Mouse (Mus musculus) liver, postnatal 0 days (tissue): ENCODE measurements around the gene Dnpep. TPM values are rescaled to one million over a fixed set of nuclear protein-coding genes. Genes with fewer than 3 reads are reported as not detected.

Experiments used
- ATAC-seq: fragments of 200-750 bp; cut with Nextera tagmentation; 2 replicates; pipeline ENCODE4 v1.8.0; 2017; ENCODE audit warnings: mild to moderate bottlenecking, moderate library complexity
- DNase-seq: peaks from one replicate; pipeline ENCODE4 v3.0.0-alpha.2; 2016
- H3K27ac ChIP-seq: fragments of 300-500 bp; sonication (generic); 2 replicates; pipeline ENCODE4 v1.5.1; 2014; ENCODE audit warnings: antibody characterized with exemption, moderate library complexity, mild to moderate bottlenecking, low read depth
- H3K27me3 ChIP-seq: fragments of 300-500 bp; sonication (generic); 2 replicates; pipeline ENCODE4 v1.6.1; 2014; ENCODE audit warnings: low read length, control low read depth, mixed read lengths; ENCODE audit not compliant: insufficient read depth
- H3K36me3 ChIP-seq: fragments of 300-500 bp; sonication (generic); replicated peaks from 2 replicates; pipeline ENCODE4 v1.6.1; 2014; ENCODE audit warnings: mild to moderate bottlenecking, control low read depth, low read length, moderate library complexity, mixed read lengths; ENCODE audit not compliant: insufficient read depth
- H3K4me1 ChIP-seq: fragments of 300-500 bp; sonication (generic); 2 replicates; pipeline ENCODE4 v1.6.1; 2014; ENCODE audit warnings: antibody characterized with exemption, mild to moderate bottlenecking, control low read depth; ENCODE audit not compliant: insufficient read depth
- H3K4me2 ChIP-seq: fragments of 300-500 bp; sonication (generic); 2 replicates; pipeline ENCODE4 v1.6.1; 2014; ENCODE audit warnings: low read depth, mild to moderate bottlenecking, low read length, moderate library complexity, mixed read lengths
- H3K4me3 ChIP-seq: fragments of 300-500 bp; sonication (generic); 2 replicates; pipeline ENCODE4 v1.5.1; 2014; ENCODE audit warnings: low read depth, low read length
- H3K9ac ChIP-seq: fragments of 300-500 bp; sonication (generic); replicated peaks from 2 replicates; pipeline ENCODE4 v1.6.1; 2014; ENCODE audit warnings: mild to moderate bottlenecking, moderate library complexity
- H3K9me3 ChIP-seq: fragments of 300-500 bp; sonication (generic); 2 replicates; pipeline ENCODE4 v1.6.1; 2016; ENCODE audit warnings: mild to moderate bottlenecking, control low read depth, low read length, mixed read lengths
- CTCF ChIP-seq: sonication (generic); IDR thresholded peaks from 2 replicates; pipeline ENCODE4 v1.5.1; 2016; ENCODE audit warnings: antibody characterized with exemption, low read depth
- EP300 ChIP-seq: IDR thresholded peaks from 2 replicates; pipeline ENCODE4 v1.6.1; 2016; ENCODE audit warnings: antibody characterized with exemption, low read depth, mild to moderate bottlenecking
- WGBS: fragments of 180-500 bp; shearing (Covaris S2); extraction: QIAGEN DNeasy Blood & Tissue Kit; methylation state at CpG from one replicate; pipeline ENCODE4 v1.1.7; 2014; ENCODE audit not compliant: insufficient replicate concordance; 5-methylcytosine and 5-hydroxymethylcytosine counted together
- polyA plus RNA-seq: library from polyadenylated mRNA; unstranded; fragments of >200 nt; fragmentation: Nextera tagmentation; extraction: Ambion mirVana; gene quantifications from 2 replicates; pipeline ENCODE4 v1.2.1, GENCODE M21; 2015

The Dnpep gene
- polyA plus RNA-seq, 1 experiment from 2014 or later: 50.5 TPM

DNA sequence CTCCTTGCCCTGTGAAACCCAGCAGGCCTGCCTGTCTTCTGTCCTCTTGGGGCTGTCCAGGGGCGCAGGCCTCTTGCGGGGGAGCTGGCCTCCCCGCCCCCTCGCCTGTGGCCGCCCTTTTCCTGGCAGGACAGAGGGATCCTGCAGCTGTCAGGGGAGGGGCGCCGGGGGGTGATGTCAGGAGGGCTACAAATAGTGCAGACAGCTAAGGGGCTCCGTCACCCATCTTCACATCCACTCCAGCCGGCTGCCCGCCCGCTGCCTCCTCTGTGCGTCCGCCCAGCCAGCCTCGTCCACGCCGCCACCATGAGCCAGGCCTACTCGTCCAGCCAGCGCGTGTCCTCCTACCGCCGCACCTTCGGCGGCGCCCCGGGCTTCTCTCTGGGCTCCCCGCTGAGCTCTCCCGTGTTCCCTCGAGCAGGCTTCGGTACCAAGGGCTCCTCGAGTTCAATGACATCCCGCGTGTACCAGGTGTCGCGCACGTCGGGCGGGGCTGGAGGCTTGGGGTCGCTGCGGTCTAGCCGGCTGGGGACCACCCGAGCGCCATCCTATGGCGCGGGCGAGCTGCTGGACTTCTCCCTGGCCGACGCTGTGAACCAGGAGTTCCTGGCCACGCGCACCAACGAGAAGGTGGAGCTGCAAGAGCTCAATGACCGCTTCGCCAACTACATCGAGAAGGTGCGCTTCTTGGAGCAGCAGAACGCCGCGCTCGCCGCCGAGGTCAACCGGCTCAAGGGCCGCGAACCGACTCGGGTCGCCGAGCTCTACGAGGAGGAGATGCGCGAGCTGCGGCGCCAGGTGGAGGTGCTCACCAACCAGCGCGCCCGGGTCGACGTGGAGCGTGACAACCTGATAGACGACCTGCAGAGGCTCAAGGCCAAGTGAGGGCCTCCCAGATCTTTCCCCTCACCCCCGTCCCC, 42.6 kb upstream of the Dnpep start, which contains the start of gene Des:
Gene Des, plus strand, starts transcription at position 218 of the 920 bp plus-strand sequence.
- WGBS: 4% methylated on average over 77 of the region's 80 CpGs
- H3K4me3 ChIP-seq: peak within 1 kb of the TSS; percentile 33
- peak within 1 kb of the TSS; percentile 55 for H3K9ac ChIP-seq
- 0 out of 2 replicates have a peak, but pooled peaks cover 3% of the 10 kb centered on the region for H3K4me1 ChIP-seq
- H3K27ac ChIP-seq: no peak within 1 kb of the TSS
- no peaks in the 10 kb centered on the region for H3K9me3 ChIP-seq
- no peak for TF ChIP-seq CTCF
- no peak for TF ChIP-seq EP300
- no peaks in the 10 kb centered on the region for H3K36me3 ChIP-seq
- ATAC-seq (peak; percentile 35; the same call in 1 of the 2 replicates), DNase-seq (no peak)
- peak within 1 kb of the TSS; percentile 58 for H3K4me2 ChIP-seq
- peaks cover 24% of the 10 kb centered on the region for H3K27me3 ChIP-seq

- TF ChIP-seq CTCF: no peak
- no peak for TF ChIP-seq EP300
- Histone ChIP-seq H3K9me3 (no peaks in the 10 kb centered on the region), H3K4me1 (0 out of 2 replicates have a peak, but pooled peaks cover 3% of the 10 kb centered on the region), H3K4me3 (no peak overlapping the region), H3K27ac (no peak overlapping the region), H3K4me2 (no peak overlapping the region), H3K9ac (no peak overlapping the region), H3K36me3 (no peaks in the 10 kb centered on the region), H3K27me3 (peaks cover 24% of the 10 kb centered on the region)
- no peak for DNase-seq
- 69% methylated on average over 13 of the region's 13 CpGs for WGBS
- no peak for ATAC-seq
These were observed 41.6 kb upstream of the Dnpep start for GRCm38 (mm10) chr1:75359346-75359745.

GRCm38 (mm10) chr1:75358009-75358408, 40.2 kb upstream of the Dnpep start:
- Histone ChIP-seq H3K9me3 (no peaks in the 10 kb centered on the region), H3K36me3 (no peaks in the 10 kb centered on the region), H3K4me3 (no peak overlapping the region), H3K4me2 (no peak overlapping the region), H3K4me1 (0 out of 2 replicates have a peak, but pooled peaks cover 3% of the 10 kb centered on the region), H3K27ac (no peak overlapping the region), H3K27me3 (peaks cover 24% of the 10 kb centered on the region), H3K9ac (no peak overlapping the region)
- TF ChIP-seq EP300: no peak
- no peak for TF ChIP-seq CTCF
- DNase-seq (no peak), ATAC-seq (no peak)
- WGBS: 74% methylated on average over 4 of the region's 4 CpGs

GRCm38 (mm10) chr1:75357261-75357660, 39.5 kb upstream of the Dnpep start:
- Histone ChIP-seq H3K9ac (no peak overlapping the region), H3K27ac (no peak overlapping the region), H3K4me2 (no peak overlapping the region), H3K36me3 (no peaks in the 10 kb centered on the region), H3K27me3 (peaks cover 24% of the 10 kb centered on the region), H3K4me1 (0 out of 2 replicates have a peak, but pooled peaks cover 3% of the 10 kb centered on the region), H3K4me3 (no peak overlapping the region), H3K9me3 (no peaks in the 10 kb centered on the region)
- no peak for ATAC-seq
- no peak for DNase-seq
- 64% methylated on average over 7 of the region's 7 CpGs for WGBS
- no peak for TF ChIP-seq EP300
- TF ChIP-seq CTCF: no peak

DNA sequence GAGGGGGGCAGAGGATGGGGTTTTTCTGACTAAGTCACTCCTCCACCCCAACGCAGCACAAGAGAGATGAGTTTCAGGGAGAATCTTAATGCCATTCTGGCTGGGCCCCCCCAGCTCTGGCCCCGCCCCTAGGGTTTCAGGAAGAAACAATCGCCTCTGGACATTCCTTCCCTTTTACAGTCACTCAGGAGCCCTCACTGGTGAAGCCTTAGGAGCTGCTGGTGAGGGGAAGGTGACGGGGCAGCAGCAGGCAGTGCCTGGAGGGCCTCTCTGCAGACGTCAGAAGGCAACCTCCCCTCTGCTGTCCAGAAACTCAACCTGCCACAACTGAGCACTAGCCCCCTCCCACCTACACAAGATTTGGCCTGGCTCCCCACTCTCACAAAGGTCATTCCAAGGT, 31.5 kb upstream of the Dnpep start:
- 50% methylated on average over 5 of the region's 5 CpGs for WGBS
- H3K4me2 ChIP-seq: no peak overlapping the region
- no peak overlapping the region for H3K27ac ChIP-seq
- H3K9ac ChIP-seq: no peak overlapping the region
- TF ChIP-seq EP300: no peak
- TF ChIP-seq CTCF: no peak
- H3K4me3 ChIP-seq: no peak overlapping the region
- H3K4me1 ChIP-seq: no peaks in the 10 kb centered on the region
- H3K27me3 ChIP-seq: peaks cover 9% of the 10 kb centered on the region; the same call in 1 of the 2 replicates
- no peak for DNase-seq
- ATAC-seq: no peak
- no peaks in the 10 kb centered on the region for H3K36me3 ChIP-seq
- H3K9me3 ChIP-seq: no peaks in the 10 kb centered on the region

- no peak for ATAC-seq
- Histone ChIP-seq H3K4me1 (no peaks in the 10 kb centered on the region), H3K27ac (no peak overlapping the region), H3K4me2 (no peak overlapping the region), H3K36me3 (no peaks in the 10 kb centered on the region), H3K9me3 (no peaks in the 10 kb centered on the region), H3K27me3 (peaks cover 12% of the 10 kb centered on the region; the same call in 1 of the 2 replicates), H3K9ac (no peak overlapping the region), H3K4me3 (no peak overlapping the region)
- WGBS: 62% methylated on average over 5 of the region's 5 CpGs
- TF ChIP-seq EP300: no peak
- TF ChIP-seq CTCF: no peak
- DNase-seq: no peak
These were observed 29.5 kb upstream of the Dnpep start for GRCm38 (mm10) chr1:75347279-75347678.
